Mouse (Mus musculus): Measurements from ENCODE around the gene Idh2. TPM values are rescaled to one million over a fixed set of nuclear protein-coding genes. Genes with fewer than 3 reads are reported as not detected.

Idh2 gene
- total and polyA plus RNA-seq, 3 experiments: 96.2 to 200 (median 150) TPM

DNA sequence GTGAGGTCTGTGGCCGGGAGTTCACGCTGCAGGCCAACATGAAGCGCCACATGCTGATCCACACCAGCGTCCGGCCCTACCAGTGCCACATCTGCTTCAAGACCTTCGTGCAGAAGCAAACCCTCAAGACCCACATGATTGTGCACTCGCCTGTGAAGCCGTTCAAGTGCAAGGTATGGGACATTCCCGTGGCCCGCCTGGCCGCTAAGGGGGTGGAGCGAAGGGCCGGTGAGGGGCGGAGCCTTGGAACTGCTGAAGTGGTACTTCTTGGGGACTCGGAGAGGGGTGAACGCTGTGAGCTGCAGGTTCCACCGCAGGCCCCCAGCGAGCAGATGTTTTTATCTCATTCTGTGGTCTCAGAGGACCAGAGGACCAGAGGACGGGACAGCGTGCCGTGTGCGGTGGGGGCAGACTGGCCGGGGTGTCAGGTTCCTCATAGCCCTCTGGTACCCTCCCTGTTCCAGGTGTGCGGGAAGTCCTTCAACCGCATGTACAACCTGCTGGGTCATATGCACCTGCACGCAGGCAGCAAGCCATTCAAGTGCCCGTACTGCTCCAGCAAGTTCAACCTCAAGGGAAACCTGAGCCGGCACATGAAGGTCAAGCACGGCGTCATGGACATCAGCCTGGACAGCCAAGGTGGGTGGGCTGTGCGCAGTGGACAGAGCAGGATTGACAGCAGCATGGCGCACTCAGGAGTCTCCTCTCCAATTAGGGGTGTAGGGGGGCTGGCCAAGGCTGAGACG, 29.0 kb downstream of the Idh2 start:
- DNase-seq: no peak

DNA sequence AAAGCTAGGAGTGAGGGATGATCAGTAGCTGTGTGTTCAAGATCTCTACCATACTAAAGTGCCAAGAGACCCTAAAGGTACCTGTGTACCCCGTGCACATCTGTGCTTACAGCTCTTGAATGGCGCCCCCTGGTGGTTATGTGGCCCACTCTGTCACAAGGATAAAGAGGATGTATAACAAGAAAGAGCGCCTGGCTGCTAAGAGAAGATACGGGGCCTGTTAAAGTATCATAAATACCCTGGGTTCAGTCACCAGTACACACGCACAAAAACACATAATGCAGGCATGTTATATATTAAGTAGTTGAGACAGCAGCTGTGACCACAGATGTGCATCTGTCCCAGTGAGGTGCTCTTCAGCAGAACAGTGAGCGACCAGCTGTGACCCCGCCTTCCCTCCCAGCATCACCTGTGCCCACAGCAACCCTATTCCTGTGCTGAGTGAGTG, 30.7 kb downstream of the Idh2 start:
- DNase-seq: peak; percentile 43

DNA sequence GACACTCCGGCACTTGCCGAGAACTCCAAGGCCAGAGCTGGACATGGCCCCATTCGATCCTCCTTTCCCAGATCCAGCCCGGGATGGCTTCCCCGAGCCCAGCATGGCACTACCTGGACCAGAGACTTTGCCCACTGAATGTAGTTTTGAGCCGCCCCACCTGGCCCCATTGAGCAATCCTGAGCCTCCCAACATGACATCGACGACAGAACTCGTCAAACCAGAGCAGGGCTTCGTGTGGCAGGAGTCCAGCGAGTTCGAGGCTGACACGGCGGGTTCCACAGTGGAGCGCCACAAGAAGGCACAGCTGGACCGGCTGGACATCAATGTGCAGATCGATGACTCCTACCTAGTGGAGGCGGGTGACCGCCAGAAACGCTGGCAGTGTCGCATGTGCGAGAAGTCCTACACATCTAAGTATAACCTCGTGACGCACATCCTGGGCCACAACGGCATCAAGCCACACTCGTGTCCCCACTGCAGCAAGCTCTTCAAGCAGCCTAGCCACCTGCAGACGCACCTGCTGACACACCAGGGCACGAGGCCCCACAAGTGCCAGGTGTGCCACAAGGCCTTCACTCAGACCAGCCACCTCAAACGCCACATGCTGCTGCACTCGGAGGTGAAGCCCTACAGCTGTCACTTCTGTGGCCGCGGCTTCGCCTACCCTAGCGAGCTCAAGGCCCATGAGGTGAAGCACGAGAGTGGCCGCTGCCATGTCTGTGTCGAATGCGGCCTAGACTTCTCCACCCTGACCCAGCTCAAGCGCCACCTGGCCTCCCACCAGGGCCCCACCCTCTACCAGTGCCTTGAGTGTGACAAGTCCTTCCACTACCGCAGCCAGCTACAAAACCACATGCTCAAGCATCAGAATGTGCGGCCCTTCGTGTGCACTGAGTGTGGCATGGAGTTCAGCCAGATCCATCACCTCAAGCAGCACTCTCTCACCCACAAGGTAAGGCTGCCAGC, 33.3 kb downstream of the Idh2 start:
- no peak for DNase-seq

DNA sequence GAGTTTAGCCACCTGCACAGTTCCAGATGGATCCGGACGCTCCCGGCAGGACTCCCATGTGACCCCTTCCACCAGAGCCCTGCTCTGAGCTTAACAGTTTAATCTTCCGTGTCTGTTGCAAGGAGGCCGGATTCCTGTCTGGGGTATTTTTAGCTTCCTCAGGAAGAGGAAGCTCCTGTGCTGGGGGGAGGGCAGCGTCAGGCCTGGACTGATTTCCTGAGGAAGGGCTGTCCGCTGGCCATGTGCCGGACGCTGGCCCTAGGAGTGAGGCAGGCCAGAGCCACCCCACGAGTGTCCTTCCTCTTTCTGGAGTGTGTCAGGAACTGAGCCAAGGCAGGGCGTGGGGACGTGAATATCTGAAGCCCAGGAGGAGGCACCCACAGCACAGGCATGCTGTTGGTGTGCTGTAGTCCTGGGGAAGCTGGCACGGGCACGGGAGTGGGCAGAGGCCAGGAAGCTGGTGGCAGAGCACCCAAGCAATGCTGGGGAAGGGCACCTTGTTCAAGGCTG, 36.3 kb downstream of the Idh2 start:
- peak; percentile 90 for DNase-seq

DNA sequence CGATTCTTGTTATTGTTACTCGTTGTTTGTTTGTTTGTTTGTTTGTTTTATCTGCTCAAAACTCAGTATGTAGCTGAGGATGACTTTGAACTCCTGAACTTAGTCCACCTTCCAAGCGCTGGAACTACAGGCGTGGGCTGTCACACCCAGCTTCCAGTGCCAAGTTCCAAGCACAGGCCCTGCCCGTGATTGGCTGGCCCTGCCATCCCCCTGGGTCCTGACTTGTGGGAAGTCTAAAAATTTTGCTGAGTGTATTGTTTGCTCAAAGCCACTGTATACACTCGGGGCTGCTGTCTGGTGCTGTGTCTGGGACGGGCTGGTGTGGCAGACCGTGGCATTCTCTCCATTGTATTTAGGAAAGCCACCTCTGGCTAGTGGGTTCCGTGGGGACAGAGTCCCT, 37.4 kb downstream of the Idh2 start:
- DNase-seq: peak; percentile 39

DNA sequence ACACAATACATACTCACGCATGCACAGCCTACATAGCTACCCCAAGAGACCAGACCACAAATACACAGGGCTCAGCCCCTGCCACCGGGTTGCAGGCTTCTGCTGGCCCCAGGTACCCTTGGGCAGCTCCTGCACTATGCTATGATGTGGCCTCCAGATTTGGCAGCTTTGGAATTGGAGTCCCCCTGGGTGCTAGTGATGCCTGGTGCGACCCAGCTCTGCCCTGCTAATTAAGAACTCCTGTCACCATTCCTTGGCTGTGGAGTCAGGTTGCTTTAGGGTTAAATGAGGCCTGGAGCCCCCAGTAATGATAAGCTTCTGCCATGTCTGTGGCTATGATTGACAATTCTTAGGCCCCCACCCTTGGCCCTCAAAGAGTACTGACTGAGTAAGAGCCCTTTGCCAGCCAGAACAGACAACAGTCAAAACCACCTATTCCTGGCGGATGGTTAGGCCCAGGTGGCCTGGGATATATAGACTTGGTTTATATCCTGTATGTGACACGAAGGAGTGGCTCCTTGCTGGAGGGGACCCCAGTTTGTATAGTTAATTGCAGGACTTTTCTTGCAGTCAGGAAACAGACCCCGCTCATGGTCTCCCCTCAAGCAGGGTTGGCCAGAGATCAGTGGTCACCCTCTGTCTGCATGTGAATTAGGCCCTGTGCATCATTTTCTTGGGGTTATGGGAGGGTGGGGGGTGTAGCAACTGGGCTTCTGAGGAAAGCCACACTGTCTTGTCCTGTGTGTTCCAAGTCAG, 38.1 kb downstream of the Idh2 start:
- no peak for DNase-seq

DNA sequence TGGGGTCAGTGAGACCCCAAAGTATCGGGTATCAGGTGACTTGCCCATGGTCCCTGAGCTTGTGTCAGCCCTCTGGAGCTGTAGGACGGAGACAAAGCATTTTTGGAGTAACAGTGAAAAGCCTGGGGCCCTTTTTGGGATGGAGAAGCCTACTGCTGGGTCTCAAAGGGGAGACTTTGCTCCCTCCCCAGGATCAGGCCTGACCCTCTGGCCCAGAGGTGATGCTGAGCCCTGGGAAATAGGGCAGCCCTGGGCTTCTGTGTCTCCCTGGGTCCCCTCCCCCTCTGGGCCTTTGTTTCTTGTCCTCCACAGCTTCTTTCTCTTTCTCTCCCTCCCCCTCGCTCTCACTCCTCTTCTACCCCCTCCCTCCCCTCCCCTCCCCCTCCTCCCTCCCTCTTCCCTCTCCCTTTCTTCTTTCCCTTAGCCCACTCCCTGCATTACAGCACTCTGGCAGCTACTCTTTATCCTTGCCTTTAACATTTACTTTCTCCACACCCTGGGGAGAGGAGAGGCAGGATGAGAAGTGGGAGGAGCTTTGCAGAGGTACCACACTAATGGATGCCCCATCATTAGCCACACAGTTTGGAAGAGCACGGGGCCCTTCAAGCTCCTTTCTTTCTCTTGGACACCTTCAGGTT, 39.1 kb downstream of the Idh2 start:
- DNase-seq: no peak

DNA sequence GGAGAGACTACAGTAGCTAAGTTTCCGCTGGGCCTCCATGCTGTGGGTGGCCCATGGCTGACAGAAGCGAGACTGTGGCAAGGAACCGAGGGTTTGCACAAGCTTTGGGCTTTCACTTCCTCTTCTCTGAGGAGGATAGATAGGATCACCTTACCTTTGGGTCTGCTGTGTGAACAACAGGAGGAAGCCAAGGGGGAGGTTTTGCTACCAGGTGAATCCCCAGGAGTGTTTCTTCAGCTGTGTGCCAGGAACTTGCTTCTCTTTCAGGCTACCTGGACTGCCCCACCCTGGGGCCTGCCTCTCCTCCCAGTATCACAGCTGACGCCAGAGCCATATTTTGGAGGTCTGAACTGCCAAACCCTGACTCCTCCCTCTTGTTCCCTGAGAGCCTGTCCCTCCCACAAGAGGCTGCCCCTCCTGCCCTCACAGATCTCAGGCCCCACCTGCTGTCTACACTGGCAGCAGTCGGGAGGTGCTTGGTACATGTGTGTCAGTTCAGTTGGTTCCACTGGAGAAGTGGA, 40.2 kb downstream of the Idh2 start:
- DNase-seq: no peak

DNA sequence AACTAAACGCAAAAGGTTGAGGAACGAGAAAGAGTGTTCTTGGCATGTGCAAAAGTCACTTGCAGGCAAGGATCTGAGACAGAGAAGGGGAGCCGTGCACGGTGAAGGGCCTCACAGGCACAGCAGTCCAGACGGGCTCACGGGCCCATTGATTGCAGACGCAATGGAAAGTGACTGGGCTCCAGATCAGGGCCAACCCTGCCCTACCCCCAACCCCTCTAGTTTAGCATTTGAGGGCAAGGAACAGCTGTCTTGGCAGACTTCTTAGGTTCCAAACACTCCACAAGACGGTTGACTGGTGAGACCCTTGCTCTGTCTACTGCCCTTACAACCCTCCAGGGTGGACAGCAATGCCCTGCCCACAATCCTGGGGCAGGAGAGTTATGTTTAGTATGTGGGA, 41.7 kb downstream of the Idh2 start:
- DNase-seq: no peak

DNA sequence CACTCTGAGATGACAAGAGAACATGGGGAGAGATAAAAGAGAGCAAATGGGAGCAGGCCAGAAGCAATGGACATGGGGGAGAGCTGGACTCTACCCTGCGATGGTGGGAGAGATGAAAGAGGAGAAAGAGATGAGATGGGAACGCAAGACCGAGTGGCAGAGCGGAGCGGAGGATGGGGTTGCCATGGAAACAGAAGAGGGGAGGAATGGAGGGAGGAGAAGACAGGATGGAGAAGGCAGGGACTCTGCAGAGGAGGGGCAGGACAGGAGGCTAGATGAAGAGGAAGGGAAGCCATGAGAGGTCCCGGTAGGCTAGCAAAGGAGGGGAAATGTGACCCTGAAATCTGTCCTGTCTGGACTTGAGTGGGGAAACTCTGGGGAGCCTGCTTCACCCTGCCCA, 42.9 kb downstream of the Idh2 start:
- no peak for DNase-seq

DNA sequence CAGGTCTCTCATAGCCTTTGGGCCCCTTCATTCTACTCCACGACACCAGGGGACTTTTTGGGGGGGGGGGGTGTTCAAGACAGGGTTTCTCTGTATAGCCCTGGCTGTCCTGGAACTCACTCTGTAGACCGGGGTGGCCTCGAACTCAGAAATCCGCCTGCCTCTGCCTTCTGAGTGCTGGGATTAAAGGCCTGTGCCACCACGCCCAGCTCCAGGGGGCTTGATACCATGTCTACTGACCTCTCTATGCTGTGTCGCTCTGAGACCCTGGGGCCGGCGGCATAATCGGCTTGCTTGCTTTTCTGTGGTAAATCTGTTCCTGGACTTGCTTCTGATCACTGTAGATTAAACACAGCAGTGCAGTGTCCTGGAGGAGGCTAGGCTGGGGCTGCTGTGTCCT, 44.0 kb downstream of the Idh2 start:
- no peak for DNase-seq

DNA sequence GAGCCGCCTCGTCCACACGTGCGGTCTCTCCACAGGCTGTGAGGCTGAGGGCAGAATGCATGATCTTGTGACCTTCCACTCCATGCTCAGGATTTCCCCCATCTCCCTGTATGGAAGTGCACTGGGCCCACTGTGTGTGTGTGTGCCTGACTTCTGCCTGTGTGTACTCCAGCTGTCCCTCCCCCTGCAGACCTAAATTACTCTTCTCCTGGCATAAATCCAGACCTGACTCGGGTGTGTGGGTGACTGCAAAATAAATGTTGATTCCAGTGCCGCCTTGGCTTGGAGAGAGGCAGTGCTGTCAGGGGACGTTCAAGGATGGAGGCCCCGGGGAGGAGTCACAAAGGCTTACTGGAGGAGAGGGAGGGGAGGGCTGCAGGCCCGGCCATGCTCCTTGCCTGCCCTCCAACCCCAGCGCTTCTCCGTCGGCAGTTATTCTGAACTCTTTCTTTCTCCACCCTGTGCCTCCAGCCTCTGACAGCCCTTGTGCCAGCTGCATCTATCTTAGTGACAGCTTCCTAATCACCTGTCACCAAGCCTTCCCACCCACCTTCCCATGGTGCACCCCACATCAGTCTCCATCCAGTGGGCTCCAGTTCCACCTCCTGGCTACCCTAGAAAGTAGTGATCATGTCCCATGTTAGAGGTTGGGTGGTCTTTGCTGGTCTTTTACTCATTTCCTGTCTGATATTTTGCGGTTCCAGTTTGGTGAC, 45.4 kb downstream of the Idh2 start:
- DNase-seq: peak; percentile 83

DNA sequence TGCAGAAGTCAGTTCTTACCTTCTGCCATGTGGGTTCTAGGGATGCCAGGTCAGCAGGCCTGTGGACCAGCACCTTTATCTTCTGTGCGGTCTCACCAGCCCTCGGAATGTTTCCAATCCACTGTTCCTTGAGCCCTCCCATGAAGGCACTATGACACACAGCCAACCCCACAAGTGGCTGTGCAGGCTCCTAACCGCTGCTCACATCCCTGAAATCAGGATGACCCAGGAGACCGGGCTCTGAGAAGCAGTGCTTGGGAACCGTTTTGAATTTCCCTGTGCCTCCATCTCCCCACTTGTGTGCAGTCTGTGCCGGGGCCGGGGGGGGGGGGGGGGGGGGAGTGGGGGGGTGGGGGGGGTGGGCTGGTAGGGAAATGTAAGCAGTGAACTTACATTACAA, 46.9 kb downstream of the Idh2 start:
- DNase-seq: no peak

DNA sequence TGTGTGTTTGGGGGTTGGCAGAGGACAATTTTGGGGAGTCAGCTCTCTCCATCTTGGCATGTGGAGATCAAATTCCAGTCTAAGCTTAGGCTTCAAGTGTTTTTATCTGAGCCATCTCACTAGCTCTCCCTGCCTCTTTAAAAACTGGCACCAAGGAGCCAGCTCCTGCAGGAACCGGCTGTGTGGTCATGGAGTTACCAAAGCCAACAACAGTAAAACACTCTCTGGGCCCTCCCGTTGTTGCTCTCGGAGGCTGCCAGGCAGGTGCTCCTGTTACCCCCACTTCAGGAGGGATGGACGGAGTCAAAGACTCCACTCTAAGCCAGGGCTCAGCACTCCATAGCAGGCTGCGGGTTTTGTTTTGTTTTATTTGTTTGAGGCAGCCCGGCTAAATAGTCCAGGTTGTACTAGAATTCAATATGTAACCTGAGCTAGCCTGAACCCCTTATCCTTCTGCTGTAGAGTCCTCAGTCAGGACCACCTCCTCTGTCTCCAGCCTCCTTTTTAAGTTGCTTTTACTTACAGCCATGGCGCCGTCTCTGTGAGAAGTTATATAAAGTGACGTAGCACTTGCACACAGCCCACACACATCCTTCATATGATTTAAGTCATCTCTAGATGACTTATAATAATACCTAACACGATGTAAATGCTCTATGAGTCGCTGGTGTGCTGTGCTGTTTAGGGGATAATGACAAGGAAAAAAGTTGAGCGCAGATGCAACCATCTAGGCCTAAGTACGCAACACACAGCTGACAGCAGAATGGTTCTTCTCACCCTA, 48.3 kb downstream of the Idh2 start:
- DNase-seq: no peak

DNA sequence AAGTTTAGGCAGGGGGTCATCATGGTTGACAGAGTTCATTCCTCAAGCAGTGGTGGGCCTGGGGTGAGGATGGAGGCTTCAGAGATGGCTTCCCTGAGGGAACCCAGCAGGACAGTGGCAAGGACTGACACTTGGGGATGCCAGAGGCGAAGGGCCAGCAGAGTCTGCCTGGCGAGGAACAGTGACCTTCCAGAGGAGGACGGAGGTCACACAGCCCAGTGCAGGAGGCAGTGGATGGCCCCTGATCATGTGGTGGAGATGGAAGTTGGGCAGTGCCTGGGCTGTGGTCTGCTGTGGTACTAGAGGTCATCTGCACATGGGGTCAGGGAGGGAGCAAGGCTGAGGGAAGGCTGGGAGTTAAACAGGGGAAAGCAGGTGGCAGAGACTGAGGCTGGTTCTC, 49.9 kb downstream of the Idh2 start:
- DNase-seq: no peak

DNA sequence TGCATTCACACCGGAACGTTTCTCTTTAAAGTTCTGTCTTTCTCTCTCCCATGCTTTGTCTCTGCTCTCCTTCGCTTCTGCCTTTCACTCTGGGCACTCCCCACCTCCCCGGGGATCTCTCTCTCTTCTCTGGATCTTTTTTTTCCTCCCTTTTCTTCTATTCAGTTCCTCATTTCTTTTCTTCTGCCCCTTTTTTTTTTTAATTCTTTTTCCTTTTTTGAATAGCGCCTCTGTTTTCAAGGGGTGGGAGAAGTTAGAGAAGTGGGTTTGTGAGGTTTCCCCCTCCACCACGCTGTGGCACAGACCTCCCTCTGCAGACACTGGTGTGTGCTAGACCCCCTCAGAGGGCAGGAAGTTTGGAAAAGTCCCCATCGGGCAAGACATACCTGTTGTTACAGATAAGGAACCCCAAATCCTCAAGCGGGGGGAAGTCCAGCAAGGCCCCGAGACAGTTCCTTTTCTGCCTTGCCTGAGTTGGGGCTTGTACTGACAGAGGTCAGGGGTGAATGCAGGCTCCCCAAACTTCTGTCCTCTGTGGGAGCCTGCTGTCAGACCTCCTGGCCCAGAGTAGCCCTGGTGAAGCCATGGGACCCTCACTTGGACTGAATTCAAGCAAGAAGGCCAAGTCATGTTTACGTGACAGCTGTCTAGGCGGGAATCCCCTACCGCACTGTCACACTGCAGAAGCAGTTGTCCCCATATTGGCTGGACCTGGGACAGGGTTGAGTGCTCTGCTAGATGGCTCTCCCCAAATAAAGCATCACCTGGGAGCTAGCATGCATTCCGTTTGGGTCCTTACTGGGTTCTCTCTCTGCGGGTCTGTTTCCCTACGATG, 51.1 kb downstream of the Idh2 start:
- no peak for DNase-seq

DNA sequence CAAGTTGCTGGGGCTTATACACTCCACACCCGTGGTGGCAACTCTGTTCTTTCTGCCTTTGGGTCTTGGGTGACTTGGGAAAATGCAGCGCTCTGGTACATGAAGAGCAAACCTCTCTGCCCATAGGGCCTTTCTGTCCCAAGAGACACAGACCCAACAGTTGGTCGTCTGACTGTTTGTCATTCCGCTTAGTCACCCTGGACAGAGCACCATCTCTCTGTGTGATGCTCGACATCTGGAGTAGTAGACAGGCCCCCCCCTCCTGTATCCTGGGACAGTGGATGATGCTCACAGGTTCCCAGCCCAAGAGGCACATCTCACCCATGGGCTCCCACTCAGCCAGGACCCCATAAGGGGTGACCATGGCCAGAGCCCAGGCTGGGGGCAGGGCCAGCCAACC, 51.9 kb downstream of the Idh2 start:
- DNase-seq: no peak

DNA sequence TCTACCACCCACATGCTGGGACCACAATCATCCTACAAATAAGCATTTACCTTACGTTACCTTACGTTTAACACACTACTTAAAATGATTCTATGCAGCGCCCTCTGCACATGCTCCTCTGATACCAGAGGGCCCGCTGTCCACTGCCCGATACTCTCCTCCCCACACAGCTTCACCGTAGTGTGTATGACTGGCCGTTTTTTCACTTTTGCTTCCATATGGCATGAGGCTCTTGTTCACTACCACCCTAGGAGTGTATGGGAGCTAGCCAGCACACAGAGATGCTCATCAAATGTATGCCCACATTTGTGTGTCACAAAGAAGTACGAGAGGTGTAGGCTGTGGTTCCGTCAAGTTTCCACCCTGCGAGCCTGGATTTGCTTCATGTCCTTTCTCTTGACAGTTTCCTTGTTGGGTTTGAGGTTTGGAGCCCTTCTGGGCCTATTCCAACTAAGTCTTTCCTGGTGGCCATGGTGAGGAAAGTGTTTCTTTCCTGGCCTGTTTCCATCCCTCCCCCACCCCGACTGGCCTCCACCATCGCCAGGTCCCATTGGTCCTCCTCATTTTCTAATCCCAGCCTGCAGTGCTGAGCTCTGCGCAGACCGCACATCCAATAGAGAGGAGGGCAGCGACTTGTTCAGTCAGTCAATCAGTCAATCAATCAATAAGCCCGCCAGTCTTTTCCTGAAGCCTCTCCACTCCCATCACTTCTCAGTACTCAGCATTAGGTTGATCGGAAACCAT, 52.9 kb downstream of the Idh2 start:
- no peak for DNase-seq
